Mouse (Mus musculus) myocyte (in vitro differentiated cells): ENCODE measurements around the gene Scyl1. TPM values are rescaled to one million over a fixed set of nuclear protein-coding genes. Genes with fewer than 3 reads are reported as not detected.
"Not testable (repeated sequence)": the region's sequence is repeated elsewhere in the genome, so short reads cannot be mapped to it uniquely, and the experiment has no call there.

ENCODE experiments used
- H3K27me3 ChIP-seq: one replicate; pipeline ENCODE4 v1.6.1; 2011; ENCODE audit not compliant: control insufficient read depth, insufficient read depth, insufficient read length
- H3K36me3 ChIP-seq: one replicate; pipeline ENCODE4 v1.6.1; 2011; ENCODE audit not compliant: control insufficient read depth, insufficient read depth
- H3K4me2 ChIP-seq: one replicate; pipeline ENCODE4 v1.6.1; 2011; ENCODE audit warnings: low read depth, control low read depth
- H3K4me3 ChIP-seq: one replicate; pipeline ENCODE4 v1.5.1; 2011; ENCODE audit warnings: mild to moderate bottlenecking, control low read depth, moderate library complexity
- H3K79me2 ChIP-seq: one replicate; pipeline ENCODE4 v1.6.1; 2011; ENCODE audit not compliant: control insufficient read depth, insufficient read depth
- H3ac ChIP-seq: one replicate; pipeline ENCODE4 v1.6.1; 2011; ENCODE audit not compliant: control insufficient read depth, insufficient read length
- CEBPB ChIP-seq: IDR thresholded peaks from 2 replicates; pipeline ENCODE4 v1.6.1; 2011; ENCODE audit warnings: mild to moderate bottlenecking, moderate library complexity; ENCODE audit not compliant: poor library complexity, insufficient read depth, severe bottlenecking
- E2F4 ChIP-seq: IDR thresholded peaks from one replicate; pipeline ENCODE4 v1.6.1; 2011; ENCODE audit warnings: mild to moderate bottlenecking, control low read depth, moderate library complexity; ENCODE audit not compliant: insufficient read depth
- MAX ChIP-seq: IDR thresholded peaks from one replicate; pipeline ENCODE4 v1.6.1; 2011; ENCODE audit warnings: low read depth, mild to moderate bottlenecking, control low read depth
- MYOD1 ChIP-seq, 3 experiments: IDR thresholded peaks; one replicate each; pipeline ENCODE4 v1.6.1; 2011; ENCODE audit warnings: control low read depth in 2 of 3, low read depth in 2 of 3, mild to moderate bottlenecking in 2 of 3, moderate library complexity in 1 of 3; ENCODE audit not compliant: insufficient read length in 2 of 3, control insufficient read depth in 1 of 3
- MYOG ChIP-seq, 3 experiments: IDR thresholded peaks; one replicate each; pipeline ENCODE4 v1.6.1; 2011; ENCODE audit warnings: control low read depth in 2 of 3, low read depth in 2 of 3, mild to moderate bottlenecking in 2 of 3; ENCODE audit not compliant: insufficient read length in 2 of 3, control insufficient read depth in 1 of 3, insufficient read depth in 1 of 3
- POLR2A ChIP-seq: IDR thresholded peaks from one replicate; pipeline ENCODE4 v1.6.1; 2011; ENCODE audit warnings: low read depth, mild to moderate bottlenecking, control low read depth, moderate library complexity; ENCODE audit not compliant: insufficient read length
- POLR2AphosphoS2 ChIP-seq: IDR thresholded peaks from one replicate; pipeline ENCODE4 v1.6.1; 2011; ENCODE audit warnings: low read depth, control low read depth; ENCODE audit not compliant: insufficient read length
- REST ChIP-seq: IDR thresholded peaks from one replicate; pipeline ENCODE4 v1.6.1; 2011; ENCODE audit warnings: mild to moderate bottlenecking, control low read depth, moderate library complexity; ENCODE audit not compliant: insufficient read depth, insufficient read length
- SRF ChIP-seq: IDR thresholded peaks from one replicate; pipeline ENCODE4 v1.6.1; 2011; ENCODE audit warnings: low read depth; ENCODE audit not compliant: control insufficient read depth, insufficient read length
- TCF12 ChIP-seq: IDR thresholded peaks from one replicate; pipeline ENCODE4 v1.6.1; 2011; ENCODE audit warnings: mild to moderate bottlenecking, control low read depth; ENCODE audit not compliant: poor library complexity, insufficient read depth, severe bottlenecking
- TCF3 ChIP-seq: IDR thresholded peaks from one replicate; pipeline ENCODE4 v1.6.1; 2011; ENCODE audit warnings: low read depth, control low read depth; ENCODE audit not compliant: insufficient read length
- USF1 ChIP-seq: IDR thresholded peaks from one replicate; pipeline ENCODE4 v1.6.1; 2011; ENCODE audit warnings: low read depth, mild to moderate bottlenecking, control low read depth, moderate library complexity
- polyA plus RNA-seq: library from polyadenylated mRNA; unstranded; fragments of >200 nt; fragmentation: generic; extraction: Trizol; gene quantifications from one replicate; pipeline ENCODE4 v1.2.1, GENCODE M21; 2012; ENCODE audit warnings: missing spikeins

Scyl1 gene
- polyA plus RNA-seq, 1 experiment: 73.5 TPM

- TF ChIP-seq REST (no peak), TCF12 (no peak), TCF3 (no peak), POLR2A (no peak), E2F4 (no peak), CEBPB (peak; percentile 65)
- peaks cover 20% of the 10 kb centered on the region for H3K79me2 ChIP-seq
- peak overlapping the region; percentile 68 for H3K4me2 ChIP-seq
- no peaks in the 10 kb centered on the region for H3K27me3 ChIP-seq
- no peaks in the 10 kb centered on the region for H3K36me3 ChIP-seq
- H3ac ChIP-seq: no peak overlapping the region
- no peak overlapping the region for H3K4me3 ChIP-seq
Observed at GRCm38 (mm10) chr19:5815010-5815409, 43.8 kb upstream of the Scyl1 start.

- H3K36me3 ChIP-seq: not testable (repeated sequence)
- H3K79me2 ChIP-seq: peaks cover 20% of the 10 kb centered on the region
Observed at GRCm38 (mm10) chr19:5814048-5814447, 42.8 kb upstream of the Scyl1 start.

GRCm38 (mm10) chr19:5813567-5813966 is 42.3 kb upstream of the Scyl1 start:
- Histone ChIP-seq H3K4me2 (peak overlapping the region; percentile 70), H3K79me2 (peaks cover 20% of the 10 kb centered on the region)
- TF ChIP-seq MYOD1 (IDR thresholded peaks at IDR 0.05; ENCODE audit: control insufficient read depth in 1 of 3, insufficient read length in 2 of 3, low read depth in 2 of 3): no peak
- no peak for TF ChIP-seq POLR2AphosphoS2
- no peak for TF ChIP-seq MYOG (IDR thresholded peaks at IDR 0.05; ENCODE audit: control insufficient read depth in 1 of 3, insufficient read depth in 1 of 3, insufficient read length in 2 of 3, low read depth in 2 of 3)
- TF ChIP-seq E2F4: no peak
- TF ChIP-seq MAX: no peak
- no peak for TF ChIP-seq TCF3
- TF ChIP-seq POLR2A: no peak
- TF ChIP-seq SRF: no peak
- TF ChIP-seq CEBPB: no peak
- no peak for TF ChIP-seq USF1

More at GRCm38 (mm10) chr19:5814048-5814447, 42.8 kb upstream of the Scyl1 start:
- H3ac ChIP-seq, H3K27me3 ChIP-seq, H3K4me3 ChIP-seq: not testable (repeated sequence)
- peak overlapping the region; percentile 70 for H3K4me2 ChIP-seq

GRCm38 (mm10) chr19:5811771-5812504 is 40.7 kb upstream of the Scyl1 start:
- H3ac ChIP-seq: peak overlapping the region; percentile 8
- peak overlapping the region; percentile 16 for H3K4me3 ChIP-seq
- no peaks in the 10 kb centered on the region for H3K36me3 ChIP-seq
- H3K27me3 ChIP-seq: no peaks in the 10 kb centered on the region
- peak overlapping the region; percentile 99 for H3K4me2 ChIP-seq
- TF ChIP-seq MYOG (IDR thresholded peaks at IDR 0.05; ENCODE audit: control insufficient read depth in 1 of 3, insufficient read depth in 1 of 3, insufficient read length in 2 of 3, low read depth in 2 of 3) (peak in 1 of 3 experiments; percentile 14), POLR2AphosphoS2 (peak; percentile 90), CEBPB (no peak), POLR2A (peak; percentile 83), MYOD1 (IDR thresholded peaks at IDR 0.05; ENCODE audit: control insufficient read depth in 1 of 3, insufficient read length in 2 of 3, low read depth in 2 of 3) (peak in 1 of 3 experiments; percentile 55), SRF (no peak)
- H3K79me2 ChIP-seq: peaks cover 16% of the 10 kb centered on the region

More at GRCm38 (mm10) chr19:5813567-5813966, 42.3 kb upstream of the Scyl1 start:
- Histone ChIP-seq H3K27me3 (no peaks in the 10 kb centered on the region), H3ac (no peak overlapping the region), H3K36me3 (no peaks in the 10 kb centered on the region), H3K4me3 (no peak overlapping the region)

- H3ac ChIP-seq: peak overlapping the region; percentile 8
- peak overlapping the region; percentile 16 for H3K4me3 ChIP-seq
- H3K4me2 ChIP-seq: peak overlapping the region; percentile 99
- no peaks in the 10 kb centered on the region for H3K36me3 ChIP-seq
- peak; percentile 42 for TF ChIP-seq POLR2A
- no peak for TF ChIP-seq MYOG (IDR thresholded peaks at IDR 0.05; ENCODE audit: control insufficient read depth in 1 of 3, insufficient read depth in 1 of 3, insufficient read length in 2 of 3, low read depth in 2 of 3)
- no peaks in the 10 kb centered on the region for H3K27me3 ChIP-seq
- H3K79me2 ChIP-seq: peaks cover 16% of the 10 kb centered on the region
Observed at GRCm38 (mm10) chr19:5810840-5811563, 39.8 kb upstream of the Scyl1 start.
